Mouse (Mus musculus) E14TG2a.4 (cell line): ENCODE results near the gene Ccm2l.

Experiments
- CTCF ChIP-seq: conservative IDR thresholded peaks from 2 replicates; pipeline ENCODE4 v1.5.1; 2014; ENCODE audit warnings: low read length
- NANOG ChIP-seq: IDR thresholded peaks from 2 replicates; pipeline ENCODE4 v1.6.1; 2014; ENCODE audit warnings: borderline replicate concordance, low read length, mixed read lengths
- POU5F1 ChIP-seq: IDR thresholded peaks from 2 replicates; pipeline ENCODE4 v1.6.1; 2014; ENCODE audit warnings: low read length, borderline replicate concordance

DNA sequence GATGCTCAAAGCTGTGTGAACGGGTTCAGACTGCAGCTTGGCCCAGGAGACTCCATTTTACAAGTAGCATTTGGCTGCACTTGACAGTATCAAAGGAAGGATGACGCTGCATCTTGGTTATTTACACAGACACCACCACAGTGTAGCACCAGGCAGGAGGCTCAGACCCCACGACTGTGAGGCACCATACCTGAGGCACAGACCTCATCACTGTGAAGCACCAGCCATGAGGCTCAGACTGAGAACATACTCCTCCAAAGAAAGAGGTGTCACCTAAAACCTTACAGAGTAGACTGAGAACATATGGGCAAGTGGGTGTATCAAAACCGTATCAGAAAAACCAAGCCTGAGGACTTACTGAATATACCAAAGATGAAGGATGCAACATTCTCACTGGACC is 42.9 kb upstream of the Ccm2l start:
- TF ChIP-seq CTCF (no peak), NANOG (no peak), POU5F1 (no peak)
